Mouse (Mus musculus) adrenal gland, postnatal 25 days (tissue): ENCODE results near the gene Pik3r6. TPM values are rescaled to one million over a fixed set of nuclear protein-coding genes. Genes with fewer than 3 reads are reported as not detected.
A peak's percentile ranks its signal among the peaks of the same experiment; 100 is the strongest.

Experiments used
- DNase-seq: peaks from one replicate; pipeline ENCODE4 v3.0.0; 2021; ENCODE audit warnings: mixed read lengths
- total RNA-seq: library from RNA; stranded (reverse); gene quantifications from 2 replicates; pipeline ENCODE4 v1.2.3, GENCODE M21; 2021

The Pik3r6 gene
- total RNA-seq, 1 experiment from 2014 or later: 2.6 TPM

GRCm38 (mm10) chr11:68487720-68488119 lies 15.1 kb upstream of the Pik3r6 start:
- no peak for DNase-seq

GRCm38 (mm10) chr11:68488256-68488824 lies 14.5 kb upstream of the Pik3r6 start:
- DNase-seq: no peak

GRCm38 (mm10) chr11:68489236-68489635 lies 13.6 kb upstream of the Pik3r6 start:
- DNase-seq: no peak

- no peak for DNase-seq
Measured at GRCm38 (mm10) chr11:68492592-68492991, 10.2 kb upstream of the Pik3r6 start.

- DNase-seq: no peak
Measured at GRCm38 (mm10) chr11:68493760-68494159, 9.1 kb upstream of the Pik3r6 start.

- DNase-seq: no peak
Measured at GRCm38 (mm10) chr11:68497081-68497480, 5.7 kb upstream of the Pik3r6 start.

- DNase-seq: no peak
Measured at GRCm38 (mm10) chr11:68498517-68498916, 4.3 kb upstream of the Pik3r6 start.

GRCm38 (mm10) chr11:68498999-68499699 lies 3.7 kb upstream of the Pik3r6 start:
- DNase-seq: no peak

- DNase-seq: no peak
Measured at GRCm38 (mm10) chr11:68500949-68501350, 1.9 kb upstream of the Pik3r6 start.

- no peak for DNase-seq
Measured at GRCm38 (mm10) chr11:68502408-68502807, 411 bp upstream of the Pik3r6 start.

GRCm38 (mm10) chr11:68504913-68505312 lies 2.1 kb downstream of the Pik3r6 start:
- no peak for DNase-seq

- DNase-seq: no peak
Measured at GRCm38 (mm10) chr11:68507246-68507645, 4.4 kb downstream of the Pik3r6 start.

GRCm38 (mm10) chr11:68508619-68509018 lies 5.8 kb downstream of the Pik3r6 start:
- no peak for DNase-seq

GRCm38 (mm10) chr11:68509194-68509593 lies 6.4 kb downstream of the Pik3r6 start:
- DNase-seq: no peak

GRCm38 (mm10) chr11:68513969-68514368 lies 11.2 kb downstream of the Pik3r6 start:
- no peak for DNase-seq

GRCm38 (mm10) chr11:68519362-68519761 lies 16.5 kb downstream of the Pik3r6 start:
- DNase-seq: no peak

GRCm38 (mm10) chr11:68519815-68520214 lies 17.0 kb downstream of the Pik3r6 start:
- no peak for DNase-seq

- DNase-seq: no peak
Measured at GRCm38 (mm10) chr11:68520439-68520838, 17.6 kb downstream of the Pik3r6 start.

- no peak for DNase-seq
Measured at GRCm38 (mm10) chr11:68521352-68521751, 18.5 kb downstream of the Pik3r6 start.

- no peak for DNase-seq
Measured at GRCm38 (mm10) chr11:68526441-68526840, 23.6 kb downstream of the Pik3r6 start.

GRCm38 (mm10) chr11:68531066-68531806 lies 28.4 kb downstream of the Pik3r6 start:
- peak; percentile 41 for DNase-seq

GRCm38 (mm10) chr11:68531941-68532535 lies 29.2 kb downstream of the Pik3r6 start:
- DNase-seq: no peak

- DNase-seq: no peak
Measured at GRCm38 (mm10) chr11:68532773-68533172, 30.0 kb downstream of the Pik3r6 start.
